Mouse (Mus musculus) heart, embryonic 13.5 days (tissue): ENCODE measurements around the gene Ccdc61. TPM values are rescaled to one million over a fixed set of nuclear protein-coding genes. Genes with fewer than 3 reads are reported as not detected.
"Not testable (repeated sequence)": the region's sequence is repeated elsewhere in the genome, so short reads cannot be mapped to it uniquely, and the experiment has no call there.

Experiments
- ATAC-seq: fragments of 200-750 bp; cut with Nextera tagmentation; 2 replicates; pipeline ENCODE4 v1.8.0; 2017; ENCODE audit warnings: moderate TSS enrichment; ENCODE audit not compliant: insufficient number of reproducible peaks, low FRiP score, low TSS enrichment; ENCODE audit errors: extremely low read depth
- H3K27ac ChIP-seq: fragments of 300-500 bp; sonication (generic); replicated peaks from 2 replicates; pipeline ENCODE4 v1.5.1; 2015; ENCODE audit warnings: moderate library complexity, mild to moderate bottlenecking, inconsistent platforms
- H3K27me3 ChIP-seq: fragments of 300-500 bp; sonication (generic); replicated peaks from 2 replicates; pipeline ENCODE4 v1.6.1; 2015; ENCODE audit warnings: mild to moderate bottlenecking, inconsistent platforms
- H3K36me3 ChIP-seq: fragments of 300-500 bp; sonication (generic); 2 replicates; pipeline ENCODE4 v1.6.1; 2015; ENCODE audit warnings: mild to moderate bottlenecking, inconsistent platforms
- H3K4me1 ChIP-seq: fragments of 300-500 bp; sonication (generic); 2 replicates; pipeline ENCODE4 v1.6.1; 2015; ENCODE audit warnings: inconsistent platforms
- H3K4me2 ChIP-seq: fragments of 300-500 bp; sonication (generic); 2 replicates; pipeline ENCODE4 v1.6.1; 2015; ENCODE audit warnings: inconsistent platforms, mild to moderate bottlenecking, moderate library complexity
- H3K4me3 ChIP-seq: fragments of 300-500 bp; sonication (generic); 2 replicates; pipeline ENCODE4 v1.5.1; 2015; ENCODE audit warnings: moderate library complexity, mild to moderate bottlenecking, inconsistent platforms
- H3K9ac ChIP-seq: fragments of 300-500 bp; sonication (generic); 2 replicates; pipeline ENCODE4 v1.6.1; 2015; ENCODE audit warnings: inconsistent platforms, mild to moderate bottlenecking, moderate library complexity
- H3K9me3 ChIP-seq: fragments of 300-500 bp; sonication (generic); 2 replicates; pipeline ENCODE4 v1.6.1; 2016; ENCODE audit warnings: inconsistent platforms
- WGBS: fragments of 180-500 bp; shearing (Covaris S2); methylation state at CpG from one replicate; pipeline ENCODE4 v1.1.7; 2015; ENCODE audit warnings: mixed read lengths; 5-methylcytosine and 5-hydroxymethylcytosine counted together
- polyA plus RNA-seq: library from polyadenylated mRNA; unstranded; fragments of >200 nt; fragmentation: Nextera tagmentation; extraction: Ambion mirVana; gene quantifications from 2 replicates; pipeline ENCODE4 v1.2.1, GENCODE M21; 2015

Gene Ccdc61
- polyA plus RNA-seq, 1 experiment from 2014 or later = 23.0 TPM

GRCm38 (mm10) chr7:18883991-18884744 is 26.0 kb downstream of the Ccdc61 start:
- no peak for ATAC-seq
- Histone ChIP-seq H3K4me1 (peaks cover 3% of the 10 kb centered on the region; the same call in 1 of the 2 replicates), H3K36me3 (no peaks in the 10 kb centered on the region), H3K4me3 (no peak overlapping the region), H3K27ac (no peak overlapping the region), H3K4me2 (no peak overlapping the region), H3K9me3 (no peaks in the 10 kb centered on the region), H3K9ac (peak overlapping the region; percentile 33; the same call in 1 of the 2 replicates), H3K27me3 (no peaks in the 10 kb centered on the region)
- WGBS = 40% methylated on average over 9 of the region's 9 CpGs

GRCm38 (mm10) chr7:18878691-18879090 is 31.5 kb downstream of the Ccdc61 start:
- Histone ChIP-seq H3K27ac (no peak overlapping the region), H3K27me3 (peaks cover 7% of the 10 kb centered on the region; the same call in 1 of the 2 replicates), H3K9me3 (no peaks in the 10 kb centered on the region), H3K4me2 (no peak overlapping the region), H3K4me3 (no peak overlapping the region), H3K4me1 (no peaks in the 10 kb centered on the region), H3K36me3 (no peaks in the 10 kb centered on the region), H3K9ac (no peak overlapping the region)
- ATAC-seq = no peak
- 66% methylated on average over 7 of the region's 7 CpGs for whole genome bisulfite sequencing

- no peaks in the 10 kb centered on the region for H3K36me3 ChIP-seq
- no peaks in the 10 kb centered on the region for H3K9me3 ChIP-seq
- no peak overlapping the region for H3K9ac ChIP-seq
- no peak overlapping the region for H3K4me3 ChIP-seq
- H3K4me2 ChIP-seq = no peak overlapping the region
- H3K27me3 ChIP-seq = peaks cover 16% of the 10 kb centered on the region
- WGBS = 77% methylated on average over 5 of the region's 5 CpGs
- H3K4me1 ChIP-seq = peaks cover 8% of the 10 kb centered on the region
- ATAC-seq = no peak
- no peak overlapping the region for H3K27ac ChIP-seq
Measured at GRCm38 (mm10) chr7:18875372-18875771, 34.8 kb downstream of the Ccdc61 start.

GRCm38 (mm10) chr7:18873253-18873652 is 37.0 kb downstream of the Ccdc61 start:
- peak overlapping the region; percentile 73 for H3K9ac ChIP-seq
- H3K4me1 ChIP-seq = peaks cover 8% of the 10 kb centered on the region
- H3K36me3 ChIP-seq = no peaks in the 10 kb centered on the region
- peak overlapping the region; percentile 85 for H3K4me2 ChIP-seq
- peaks cover 16% of the 10 kb centered on the region for H3K27me3 ChIP-seq
- no peak overlapping the region for H3K27ac ChIP-seq
- ATAC-seq = no peak
- WGBS = 0% methylated on average over 10 of the region's 10 CpGs
- H3K4me3 ChIP-seq = peak overlapping the region; percentile 47
- peaks cover 4% of the 10 kb centered on the region for H3K9me3 ChIP-seq

GRCm38 (mm10) chr7:18872816-18873215 is 37.4 kb downstream of the Ccdc61 start:
- Histone ChIP-seq H3K4me3 (peak overlapping the region; percentile 47), H3K4me2 (peak overlapping the region; percentile 85), H3K4me1 (peaks cover 8% of the 10 kb centered on the region), H3K36me3 (no peaks in the 10 kb centered on the region), H3K27me3 (peaks cover 16% of the 10 kb centered on the region), H3K27ac (no peak overlapping the region), H3K9me3 (peaks cover 6% of the 10 kb centered on the region), H3K9ac (peak overlapping the region; percentile 73)
- no peak for ATAC-seq
- 5% methylated on average over 7 of the region's 7 CpGs for WGBS

GRCm38 (mm10) chr7:18872014-18872802 is 38.0 kb downstream of the Ccdc61 start:
- H3K4me3 ChIP-seq = peak overlapping the region; percentile 47
- H3K36me3 ChIP-seq = no peaks in the 10 kb centered on the region
- no peak for ATAC-seq
- H3K4me1 ChIP-seq = peaks cover 8% of the 10 kb centered on the region
- peaks cover 6% of the 10 kb centered on the region for H3K9me3 ChIP-seq
- H3K9ac ChIP-seq = peak overlapping the region; percentile 73
- WGBS = 32% methylated on average over 13 of the region's 14 CpGs
- H3K4me2 ChIP-seq = peak overlapping the region; percentile 85
- peaks cover 16% of the 10 kb centered on the region for H3K27me3 ChIP-seq
- no peak overlapping the region for H3K27ac ChIP-seq

GRCm38 (mm10) chr7:18871031-18871430 is 39.2 kb downstream of the Ccdc61 start, which contains the start of gene Pglyrp1:
Gene Pglyrp1, plus strand, starts transcription at chr7:18871331.
- WGBS = 88% methylated on average over 1 of the region's 8 CpGs
- not testable (repeated sequence) for H3K36me3 ChIP-seq, H3K4me3 ChIP-seq, H3K4me2 ChIP-seq, H3K9ac ChIP-seq, ATAC-seq, H3K9me3 ChIP-seq, H3K4me1 ChIP-seq, H3K27ac ChIP-seq
- H3K27me3 ChIP-seq = peaks cover 16% of the 10 kb centered on the region

- Histone ChIP-seq H3K4me1 (peaks cover 8% of the 10 kb centered on the region), H3K4me2 (no peak overlapping the region), H3K9me3 (peaks cover 6% of the 10 kb centered on the region), H3K36me3 (no peaks in the 10 kb centered on the region), H3K27me3 (peaks cover 9% of the 10 kb centered on the region), H3K4me3 (no peak overlapping the region), H3K9ac (no peak overlapping the region), H3K27ac (no peak overlapping the region)
- WGBS = 81% methylated on average over 2 of the region's 2 CpGs
- no peak for ATAC-seq
Measured at GRCm38 (mm10) chr7:18868491-18868890, 41.7 kb downstream of the Ccdc61 start.

GRCm38 (mm10) chr7:18862801-18863200 is 47.4 kb downstream of the Ccdc61 start:
- Histone ChIP-seq H3K9me3 (0 out of 2 replicates have a peak, but pooled peaks cover 5% of the 10 kb centered on the region), H3K9ac (no peak overlapping the region), H3K4me2 (no peak overlapping the region), H3K27ac (no peak overlapping the region), H3K4me1 (peaks cover 12% of the 10 kb centered on the region), H3K36me3 (no peaks in the 10 kb centered on the region), H3K4me3 (no peak overlapping the region), H3K27me3 (no peaks in the 10 kb centered on the region)
- 73% methylated on average over 6 of the region's 6 CpGs for whole genome bisulfite sequencing
- ATAC-seq = no peak

- Histone ChIP-seq H3K27me3 (no peaks in the 10 kb centered on the region), H3K9ac (no peak overlapping the region), H3K4me1 (peaks cover 12% of the 10 kb centered on the region), H3K4me2 (no peak overlapping the region), H3K36me3 (no peaks in the 10 kb centered on the region), H3K4me3 (no peak overlapping the region), H3K9me3 (0 out of 2 replicates have a peak, but pooled peaks cover 5% of the 10 kb centered on the region), H3K27ac (peak overlapping the region; percentile 79)
- WGBS = 44% methylated on average over 5 of the region's 5 CpGs
- no peak for ATAC-seq
Measured at GRCm38 (mm10) chr7:18858310-18858916, 51.8 kb downstream of the Ccdc61 start.

GRCm38 (mm10) chr7:18848395-18848794 is 61.8 kb downstream of the Ccdc61 start:
- Histone ChIP-seq H3K4me3 (no peak overlapping the region), H3K27ac (no peak overlapping the region), H3K4me2 (no peak overlapping the region), H3K4me1 (no peaks in the 10 kb centered on the region), H3K36me3 (no peaks in the 10 kb centered on the region), H3K9ac (no peak overlapping the region), H3K9me3 (no peaks in the 10 kb centered on the region), H3K27me3 (no peaks in the 10 kb centered on the region)
- WGBS = 90% methylated on average over 1 of the region's 1 CpGs
- no peak for ATAC-seq
